Comparison of ENCODE assay signal across 10 mouse cellular contexts in the genomic region with DNA sequence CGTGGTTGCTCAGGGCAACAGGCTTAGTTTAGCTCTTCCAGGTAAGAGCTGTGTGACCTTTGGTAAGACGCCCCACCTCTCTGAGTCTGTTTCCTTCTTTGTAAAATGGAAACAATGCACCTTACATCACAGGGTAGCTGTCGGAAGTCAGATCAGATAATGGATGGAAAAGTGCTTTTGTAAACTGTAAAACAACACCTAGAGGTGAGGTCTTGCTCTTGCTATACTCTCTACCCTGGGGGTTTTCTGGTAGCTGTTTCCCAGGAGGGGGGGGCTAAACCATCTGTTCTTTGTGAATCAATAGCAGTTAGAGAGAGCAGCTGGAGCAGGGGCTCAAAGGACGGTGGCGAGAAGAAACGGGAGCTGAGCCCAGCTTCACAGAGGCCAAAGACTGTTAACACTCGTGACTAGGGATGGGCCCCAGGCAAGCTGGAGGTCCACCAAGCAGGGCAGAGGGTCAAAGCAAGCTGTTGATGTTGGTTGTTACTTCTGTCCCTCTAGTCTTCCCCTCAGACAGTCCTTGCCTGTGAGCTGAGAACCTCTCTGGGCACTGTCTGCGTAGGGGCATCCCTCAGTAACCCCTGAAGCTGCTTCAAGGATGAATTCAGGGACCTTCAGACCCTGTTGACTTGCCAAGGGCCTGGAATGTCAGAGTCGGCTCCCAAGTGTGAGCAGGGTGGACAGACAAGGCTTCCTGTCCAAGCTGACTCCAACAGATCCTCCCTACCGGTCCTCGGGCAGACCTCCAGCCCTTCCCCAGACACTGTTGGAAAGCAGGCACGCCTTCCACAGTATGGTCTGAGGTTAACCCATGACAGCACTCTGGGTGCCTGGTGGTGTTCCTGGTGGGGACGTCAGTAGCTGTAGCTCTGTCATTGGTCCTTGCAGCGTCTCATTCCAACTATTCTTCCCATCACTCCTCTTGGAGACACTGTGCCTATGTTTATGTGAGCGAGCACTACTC. TPM values are rescaled to one million over a fixed set of nuclear protein-coding genes. Genes with fewer than 3 reads are reported as not detected.
A peak's percentile ranks its signal among the peaks of the same experiment; 100 is the strongest.
DNase-seq lines count a peak whose midpoint lies in the region; ATAC-seq and TF ChIP-seq lines count a peak whose summit lies in the region.
"Had no signal": no experiment of that assay in that cellular context is flagged by ENCODE, and none has a peak within 500 bp of the region (broad histone marks: within the 10 kb centered on the region; RNA-seq: fewer than 3 reads in every experiment).

No protein-coding gene starts in this region.

- H3K36me3 ChIP-seq in embryonic facial prominence, embryonic 14.5 days (ENCODE audit: control insufficient read depth, insufficient read depth, low read length): no peaks in the 10 kb centered on the region
- no peaks in the 10 kb centered on the region for H3K36me3 ChIP-seq in limb, embryonic 14.5 days (ENCODE audit: control insufficient read depth, insufficient read depth, low read length)
- no peaks in the 10 kb centered on the region for H3K36me3 ChIP-seq in stomach, postnatal 0 days (ENCODE audit: control insufficient read depth, insufficient read depth, low read length)

- no peak for TF ChIP-seq EP300 in stomach, postnatal 0 days (optimal IDR thresholded peaks at IDR 0.05)

- 49% methylated on average over 15 of the region's 15 CpGs for WGBS in embryonic facial prominence, embryonic 14.5 days
- 45% methylated on average over 15 of the region's 15 CpGs for WGBS in limb, embryonic 14.5 days
- WGBS in stomach, postnatal 0 days: 35% methylated on average over 15 of the region's 15 CpGs

- no peaks in the 10 kb centered on the region for H3K27me3 ChIP-seq in embryonic facial prominence, embryonic 14.5 days (replicated peaks; ENCODE audit: control insufficient read depth, insufficient read depth, low read length)
- H3K27me3 ChIP-seq in limb, embryonic 14.5 days (ENCODE audit: control insufficient read depth, insufficient read depth, low read length): no peaks in the 10 kb centered on the region
- H3K27me3 ChIP-seq in stomach, postnatal 0 days (ENCODE audit: control insufficient read depth, insufficient read depth, low read length): no peaks in the 10 kb centered on the region

- peak overlapping the region; percentile 56 for H3K27ac ChIP-seq in embryonic facial prominence, embryonic 14.5 days (replicated peaks; ENCODE audit: low read depth, low read length)
- no peak overlapping the region; the same call in 1 of the 2 replicates for H3K27ac ChIP-seq in limb, embryonic 14.5 days (replicated peaks; ENCODE audit: low read depth, low read length)
- peak overlapping the region; percentile 61 for H3K27ac ChIP-seq in stomach, postnatal 0 days (replicated peaks)
- no peak overlapping the region for H3K27ac ChIP-seq in left cerebral cortex, adult 2 months

- H3K9ac ChIP-seq in embryonic facial prominence, embryonic 14.5 days (ENCODE audit: low read depth, low read length): no peak overlapping the region
- H3K9ac ChIP-seq in limb, embryonic 14.5 days (ENCODE audit: low read depth, low read length, severe bottlenecking): no peak overlapping the region
- H3K9ac ChIP-seq in stomach, postnatal 0 days (ENCODE audit: low read length): no peak overlapping the region

- intact Hi-C loops in heart, postnatal 14 days (cut with DNase I): no loop called here
- intact Hi-C loops in left cerebral cortex, adult 2 months (cut with DNase I): no loop called here

- no peak for ATAC-seq in cerebellum, adult (ENCODE audit: insufficient number of reproducible peaks, low FRiP score, low TSS enrichment)
- peak; percentile 61 for ATAC-seq in embryonic facial prominence, embryonic 14.5 days (ENCODE audit: low read depth)
- peak; percentile 44; the same call in 1 of the 2 replicates for ATAC-seq in limb, embryonic 14.5 days (ENCODE audit: low FRiP score, low read depth)
- ATAC-seq in stomach, postnatal 0 days (ENCODE audit: low FRiP score, low TSS enrichment): peak; percentile 79

- TF ChIP-seq POLR2A in limb, embryonic 14.5 days (IDR thresholded peaks at IDR 0.05; ENCODE audit: borderline replicate concordance, extremely low read depth, insufficient read depth, insufficient read length): no peak

- no peak overlapping the region for H3K4me3 ChIP-seq in embryonic facial prominence, embryonic 14.5 days (ENCODE audit: low read depth, low read length)
- no peak overlapping the region for H3K4me3 ChIP-seq in limb, embryonic 14.5 days (replicated peaks; ENCODE audit: low read length)
- no peak overlapping the region for H3K4me3 ChIP-seq in stomach, postnatal 0 days (ENCODE audit: low read depth, low read length)
- H3K4me3 ChIP-seq in left cerebral cortex, adult 2 months: no peak overlapping the region
- H3K4me3 ChIP-seq: myocyte had no signal

- peaks cover 12% of the 10 kb centered on the region for H3K4me1 ChIP-seq in embryonic facial prominence, embryonic 14.5 days (ENCODE audit: control insufficient read depth, insufficient read depth, low read length)
- H3K4me1 ChIP-seq in limb, embryonic 14.5 days (ENCODE audit: control insufficient read depth, insufficient read depth, low read length): peaks cover 10% of the 10 kb centered on the region
- no peaks in the 10 kb centered on the region; the same call in 1 of the 2 replicates for H3K4me1 ChIP-seq in stomach, postnatal 0 days (replicated peaks; ENCODE audit: control insufficient read depth, insufficient read depth)

- H3K9me3 ChIP-seq in embryonic facial prominence, embryonic 14.5 days (ENCODE audit: control insufficient read depth, low read length): no peaks in the 10 kb centered on the region
- no peaks in the 10 kb centered on the region for H3K9me3 ChIP-seq in limb, embryonic 14.5 days (ENCODE audit: control insufficient read depth, low read length)
- no peaks in the 10 kb centered on the region for H3K9me3 ChIP-seq in stomach, postnatal 0 days (ENCODE audit: control insufficient read depth, low read length)

- DNase-seq in cerebellum, postnatal 25 days: peak; percentile 23 to 31
- peak; percentile 57 for DNase-seq in embryonic facial prominence, embryonic 14.5 days (ENCODE audit: low spot score)
- peak; percentile 77 to 81 for DNase-seq in heart, postnatal 14 days
- DNase-seq in limb, embryonic 14.5 days (ENCODE audit: low spot score): no peak
- DNase-seq in stomach, postnatal 0 days (ENCODE audit: low spot score): no peak
- no peak for DNase-seq in cerebellum, adult 18-20 months
- no peak for DNase-seq in left cerebral cortex, adult 2 months (ENCODE audit: extremely low spot score in 1 of 2, low spot score in 2 of 2)

- H3K4me2 ChIP-seq in embryonic facial prominence, embryonic 14.5 days (ENCODE audit: low read depth, low read length): no peak overlapping the region
- H3K4me2 ChIP-seq in limb, embryonic 14.5 days (replicated peaks; ENCODE audit: low read depth, low read length, severe bottlenecking): no peak overlapping the region
- H3K4me2 ChIP-seq in stomach, postnatal 0 days (replicated peaks; ENCODE audit: low read depth): no peak overlapping the region

- TF ChIP-seq CTCF in stomach, postnatal 0 days (IDR thresholded peaks at IDR 0.05; ENCODE audit: low read depth): no peak
- TF ChIP-seq CTCF in left cerebral cortex, adult 2 months (IDR thresholded peaks at IDR 0.05): no peak

RNA-seq across cellular contexts. Expression of a gene that starts 7.1 kb away (rescaled TPM):
- polyA plus RNA-seq in embryonic facial prominence, embryonic 14.5 days (2014; fragmentation: Nextera tagmentation; extraction: Ambion mirVana): 0.41 TPM in 1 of 2 replicates, not detected in the other
- total RNA-seq in heart, postnatal 14 days (2021): 1 to 10 TPM in 1 of 2 experiments, under 1 TPM in 1; 0.65 to 3.2 TPM
- polyA plus RNA-seq in limb, embryonic 14.5 days (2012; rRNA removed): not detected in 2 replicates
- polyA plus RNA-seq in limb, embryonic 14.5 days (2014; fragmentation: Nextera tagmentation; extraction: Ambion mirVana): not detected in 2 replicates
- polyA plus RNA-seq in stomach, postnatal 0 days (2015; fragmentation: Nextera tagmentation; extraction: Ambion mirVana): 0.17 TPM in 1 of 2 replicates, not detected in the other
- total RNA-seq in left cerebral cortex, adult 2 months (2021): not detected
- polyA plus RNA-seq: C2C12, myocyte had no signal

Comparison
In these comparisons a context has a peak if more than half of its experiments do, and no peak if none do; other contexts are left out.
1. DNase-seq: peak in cerebellum, postnatal 25 days (2 of 2), embryonic facial prominence, embryonic 14.5 days (single experiment) and heart, postnatal 14 days (2 of 2); none in limb, embryonic 14.5 days (single experiment), stomach, postnatal 0 days (single experiment), cerebellum, adult 18-20 months (0 of 2) and left cerebral cortex, adult 2 months (0 of 2).
2. H3K27ac ChIP-seq: peak in embryonic facial prominence, embryonic 14.5 days (single experiment) and stomach, postnatal 0 days (single experiment); none in limb, embryonic 14.5 days (single experiment) and left cerebral cortex, adult 2 months (single experiment).